Mouse (Mus musculus) embryonic stem cell, embryonic (primary cell): ENCODE measurements around the gene Tppp.
"Not testable (repeated sequence)": the region's sequence is repeated elsewhere in the genome, so short reads cannot be mapped to it uniquely, and the experiment has no call there.

Experiments
- CTCF ChIA-PET, 4 experiments: fragments of 300-600 bp in 2 of 4; fragments of 350-600 bp in 2 of 4; sonication (Branson Sonifier 250); formaldehyde crosslinking; loops; one replicate each; lab custom pipeline; 2022; ENCODE audit warnings: inconsistent platforms in 2 of 4; lab: Charles Lee
- POLR2A ChIA-PET, 4 experiments: fragments of 300-600 bp in 2 of 4; fragments of 350-600 bp in 2 of 4; sonication (Branson Sonifier 250); formaldehyde crosslinking; loops; one replicate each; lab custom pipeline; 2022; ENCODE audit warnings: antibody characterized with exemption in 4 of 4, inconsistent platforms in 1 of 4; lab: Charles Lee

The Tppp gene

DNA sequence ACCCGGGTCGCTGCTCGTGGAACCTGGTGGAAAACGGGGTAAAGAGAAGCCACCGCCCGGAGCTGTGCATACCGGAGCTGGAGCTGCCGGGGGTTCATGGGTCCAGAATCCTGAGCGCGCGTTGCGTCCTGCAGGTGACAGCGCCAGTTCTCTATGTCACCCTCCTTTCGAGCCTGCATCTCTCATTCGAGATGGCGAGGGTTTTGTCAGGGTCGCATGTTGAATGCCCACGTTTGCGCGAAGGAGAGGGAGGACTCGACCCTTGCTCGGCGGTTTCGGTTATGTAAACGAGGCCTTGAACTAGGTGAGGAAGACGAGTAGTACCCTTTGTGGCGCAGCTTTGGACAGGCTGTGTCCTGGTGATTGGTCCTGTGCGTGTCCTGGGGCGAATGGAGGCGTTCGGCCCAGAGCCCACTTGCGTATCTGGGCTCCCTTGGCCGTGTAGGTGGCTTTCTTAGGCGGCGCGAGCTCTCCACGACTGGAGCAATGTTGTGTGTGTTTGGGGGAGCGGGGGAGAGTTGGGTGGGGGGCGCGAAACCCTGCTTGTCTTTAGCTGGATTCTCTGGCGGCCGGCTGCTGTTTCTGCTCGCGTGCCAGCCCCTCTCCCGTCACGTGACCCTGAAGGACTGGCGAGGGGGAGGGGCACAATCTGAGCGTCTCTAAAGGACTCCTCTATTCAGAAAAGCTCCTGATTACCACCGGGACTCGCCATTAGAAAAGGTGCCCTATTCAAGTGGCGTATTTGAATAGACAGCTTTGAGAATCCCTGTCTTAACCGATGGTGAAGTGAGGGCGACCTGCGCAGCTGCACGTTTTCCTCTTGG lies 796 bp downstream of the Tppp start:
- CTCF ChIA-PET = interaction anchor here (0.5 to 1.4 kb wide), 7 partner anchors 8 to 604 kb away, joined by 3 to 7 read pairs (median 4); no protein-coding TSS in a partner anchor
- POLR2A ChIA-PET = interaction anchor here (0.5 to 3.8 kb wide), 41 partner anchors 8 to 512 kb away, joined by 3 to 23 read pairs (median 4); partner anchors contain the start of genes Brd9 (in 3 of the 4), Cep72 (in 3 of the 4), Pdcd6 (in 3 of the 4) and Trip13 (in 3 of the 4)

DNA sequence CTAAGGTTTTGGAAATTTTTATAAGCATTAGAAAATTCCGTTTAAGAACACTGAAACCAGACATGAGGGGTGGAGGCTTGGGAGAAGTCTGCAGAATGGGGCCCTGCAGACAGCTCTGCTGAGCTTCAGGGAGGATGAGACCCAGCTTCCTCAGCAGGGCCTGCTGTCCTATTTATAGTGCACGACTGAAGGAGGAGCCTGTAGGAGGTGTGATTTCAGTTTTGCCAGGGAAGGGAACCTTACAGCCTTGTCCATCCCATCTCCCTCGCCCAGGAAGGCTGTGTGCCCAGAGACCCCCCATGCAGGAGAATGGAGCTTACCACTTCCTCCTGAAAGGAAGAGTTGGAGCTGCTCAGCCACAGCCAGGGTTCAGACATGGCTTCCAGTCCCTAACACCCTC lies 1.5 kb downstream of the Tppp start:
- POLR2A ChIA-PET = interaction anchor here (0.5 to 3.8 kb wide), 20 partner anchors 8 to 340 kb away, joined by 3 to 23 read pairs (median 6); partner anchors contain the start of genes Brd9 (in 3 of the 4), Cep72 (in 3 of the 4), Trip13 (in 3 of the 4) and Ccdc127 (in 1 of the 4)
- CTCF ChIA-PET = interaction anchor here in 2 of 4 experiments (0.5 to 1.4 kb wide), 2 partner anchors 40 to 605 kb away, joined by 4 to 6 read pairs; no protein-coding TSS in a partner anchor

DNA sequence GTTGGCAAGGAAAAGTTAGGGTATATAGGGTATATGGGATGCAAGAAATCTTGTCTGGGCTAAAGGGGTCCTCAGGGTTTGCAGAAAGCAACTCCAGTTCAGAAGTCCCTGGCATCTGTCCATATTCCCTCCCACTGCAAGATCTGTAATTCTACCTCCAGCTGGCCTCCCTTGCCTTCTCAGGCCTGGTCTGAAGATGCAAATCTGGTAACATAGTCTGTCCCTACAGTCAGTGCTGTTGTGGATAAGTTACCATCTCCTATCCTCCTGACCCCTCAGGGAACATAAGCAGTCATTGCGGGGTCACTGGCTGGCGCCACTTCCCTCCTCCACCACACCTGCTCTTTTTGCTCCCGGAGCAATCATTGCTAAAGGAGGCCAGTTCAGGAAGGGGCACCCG lies 6.7 kb downstream of the Tppp start:
- CTCF ChIA-PET = no interaction called here
- POLR2A ChIA-PET = interaction anchor here in 1 of 4 experiments (0.5 kb wide), 1 partner anchor 387 kb away, joined by 3 read pairs; no protein-coding TSS in a partner anchor

DNA sequence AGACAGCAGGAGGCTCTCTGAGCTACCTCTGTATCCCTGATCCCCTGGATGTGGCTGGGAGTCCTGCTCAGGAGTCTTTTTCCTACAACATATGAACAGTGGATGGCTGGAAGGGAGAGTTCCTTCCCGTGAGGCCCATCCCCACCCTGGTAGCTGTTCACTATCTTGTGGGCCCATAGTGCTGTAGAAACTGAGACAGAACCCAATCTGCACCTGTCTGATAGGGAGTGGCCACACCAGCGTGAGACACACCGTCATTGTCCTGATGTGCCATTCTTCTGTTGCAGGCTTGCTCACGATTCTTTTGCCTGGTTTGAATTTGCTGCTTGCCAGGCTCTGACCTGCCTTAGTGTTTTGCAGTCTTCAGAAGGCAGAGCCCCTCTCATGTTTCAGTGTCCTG lies 8.2 kb downstream of the Tppp start:
- ChIA-PET CTCF (interaction anchor here in 3 of 4 experiments (0.6 to 1.2 kb wide), 4 partner anchors 8 to 197 kb away, joined by 3 to 4 read pairs (median 3); partner anchors contain the start of gene Tppp (in 1 of the 3)), POLR2A (interaction anchor here in 2 of 4 experiments (1.1 to 1.4 kb wide), 3 partner anchors 8 to 80 kb away, joined by 3 to 4 read pairs (median 3); partner anchors contain the start of genes Brd9 (in 1 of the 2), Cep72 (in 1 of the 2), Tppp (in 1 of the 2) and Trip13 (in 1 of the 2))

DNA sequence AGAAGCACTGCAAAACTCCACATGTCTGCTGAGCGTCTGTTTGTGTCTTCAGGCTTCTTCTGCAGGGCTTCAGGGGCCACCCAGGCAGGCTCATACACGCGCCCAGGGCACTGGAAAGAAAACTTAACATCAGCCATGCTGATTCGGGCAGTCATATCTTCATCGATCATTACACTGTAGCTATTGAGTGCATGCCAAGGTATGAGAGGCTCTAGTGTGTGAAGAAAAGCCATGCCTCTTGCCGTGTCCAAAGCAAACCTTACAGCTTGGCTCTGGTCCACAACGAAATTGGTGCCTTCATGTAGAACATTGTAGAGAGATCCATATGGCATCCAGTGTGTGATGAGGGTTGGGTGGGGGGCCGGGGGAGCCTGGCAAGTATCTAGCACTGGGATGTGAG lies 9.8 kb downstream of the Tppp start:
- CTCF ChIA-PET = not testable (repeated sequence)

DNA sequence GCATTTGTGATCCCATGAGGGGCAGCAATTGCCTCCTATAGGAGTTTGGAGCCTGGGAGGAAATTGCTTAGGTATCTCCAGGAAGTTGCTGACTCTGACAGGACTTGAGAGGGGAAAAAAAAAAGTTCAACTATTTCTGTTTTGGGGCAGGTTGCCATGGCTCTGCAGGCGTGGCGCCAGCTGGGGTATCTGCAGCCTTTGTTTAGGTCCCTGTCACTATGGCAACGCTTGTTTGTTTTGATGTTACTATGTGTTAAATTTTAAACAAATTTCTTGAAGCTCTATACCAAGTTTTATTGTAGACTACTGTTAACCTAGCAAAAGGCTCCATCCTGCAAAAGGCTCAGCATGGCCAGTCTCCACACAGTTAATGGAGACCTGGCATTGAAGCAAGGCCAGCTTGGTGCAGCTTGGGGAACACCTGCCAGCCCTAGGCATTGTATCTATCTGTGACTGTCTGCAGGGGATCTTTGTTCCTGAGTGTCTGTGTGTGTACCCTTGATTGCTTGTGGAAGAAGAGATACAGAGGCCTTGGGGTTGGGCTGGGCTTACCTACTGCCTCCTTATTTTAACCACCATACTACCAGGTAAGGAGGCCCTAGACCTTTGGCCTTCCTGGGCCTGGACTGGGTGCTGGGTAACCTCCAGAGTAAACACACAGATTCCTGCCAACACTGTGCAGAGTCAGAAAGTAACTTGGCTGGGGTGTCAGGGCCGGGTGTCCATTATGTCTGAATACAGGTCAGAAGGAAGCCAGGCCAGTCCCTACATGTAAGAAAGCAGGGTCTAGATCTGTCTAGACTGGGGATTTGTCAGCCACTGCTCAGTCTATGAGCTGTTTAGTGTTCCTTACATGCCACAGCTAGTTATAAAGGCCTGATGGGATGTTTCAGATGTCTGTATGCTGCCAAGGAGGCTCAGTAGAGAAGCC lies 16.2 kb downstream of the Tppp start:
- ChIA-PET CTCF (interaction anchor here in 2 of 4 experiments (0.7 to 1.3 kb wide), 3 partner anchors 24 to 89 kb away, joined by 3 to 4 read pairs (median 3); no protein-coding TSS in a partner anchor), POLR2A (interaction anchor here in 3 of 4 experiments (0.5 to 2.0 kb wide), 8 partner anchors 14 to 186 kb away, joined by 3 to 8 read pairs (median 3); partner anchors contain the start of genes Tppp (in 2 of the 3), Brd9 (in 1 of the 3), Cep72 (in 1 of the 3) and Trip13 (in 1 of the 3))

More for the DNA sequence above, 9.8 kb downstream of the Tppp start:
- POLR2A ChIA-PET = interaction anchor here in 1 of 4 experiments (0.6 to 1.4 kb wide), 3 partner anchors 8 to 44 kb away, joined by 4 to 5 read pairs (median 4); partner anchors contain the start of gene Tppp

DNA sequence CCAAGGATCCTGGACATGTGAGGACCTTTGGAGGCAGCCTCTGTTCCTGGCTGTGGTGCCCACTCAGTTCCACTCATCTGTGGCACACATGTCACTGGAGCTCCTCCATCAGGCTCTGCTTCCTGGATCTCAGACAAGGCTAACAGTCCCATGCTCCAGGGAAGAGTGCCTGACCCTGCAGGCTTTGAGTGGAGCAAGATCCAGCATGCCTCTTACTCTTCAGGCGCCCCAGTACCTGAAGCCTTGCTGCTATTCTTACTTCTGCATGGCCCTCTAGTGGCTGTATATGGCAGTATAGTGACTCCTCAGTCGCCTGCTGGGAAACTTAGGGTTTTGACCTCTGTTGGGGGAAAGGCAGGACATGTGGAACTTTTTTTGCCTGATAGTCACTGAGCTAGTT lies 17.0 kb downstream of the Tppp start:
- POLR2A ChIA-PET = interaction anchor here in 3 of 4 experiments (0.5 to 2.0 kb wide), 6 partner anchors 15 to 185 kb away, joined by 3 to 5 read pairs (median 3); partner anchors contain the start of genes Brd9 (in 1 of the 3), Cep72 (in 1 of the 3), Tppp (in 1 of the 3) and Trip13 (in 1 of the 3)
- CTCF ChIA-PET = interaction anchor here in 1 of 4 experiments (1.3 kb wide), 1 partner anchor 90 kb away, joined by 3 read pairs; no protein-coding TSS in a partner anchor

DNA sequence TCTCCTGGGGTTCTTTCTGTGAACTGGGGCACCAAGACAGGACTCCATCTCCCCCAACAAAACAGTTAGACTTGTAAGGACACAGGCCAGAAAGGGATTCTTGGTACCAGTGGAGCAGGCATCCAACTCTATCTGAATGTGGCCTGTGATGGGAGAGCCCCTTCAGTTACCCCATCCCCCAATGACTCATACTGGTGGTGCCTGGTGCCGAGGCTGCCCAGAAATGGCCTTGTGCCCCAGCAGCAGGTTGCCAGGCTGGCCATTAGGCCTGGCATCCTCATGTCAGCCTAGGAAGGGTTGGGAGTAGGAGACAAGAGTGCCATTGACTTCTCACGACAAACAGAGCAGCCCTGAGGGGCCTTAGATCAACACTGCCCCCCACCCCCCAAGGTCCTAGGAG lies 18.9 kb downstream of the Tppp start:
- POLR2A ChIA-PET = interaction anchor here in 1 of 4 experiments (0.9 kb wide), 1 partner anchor 18 kb away, joined by 3 read pairs; no protein-coding TSS in a partner anchor
- CTCF ChIA-PET = interaction anchor here in 1 of 4 experiments (0.6 to 0.8 kb wide), 2 partner anchors 10 to 570 kb away, joined by 3 read pairs; no protein-coding TSS in a partner anchor

DNA sequence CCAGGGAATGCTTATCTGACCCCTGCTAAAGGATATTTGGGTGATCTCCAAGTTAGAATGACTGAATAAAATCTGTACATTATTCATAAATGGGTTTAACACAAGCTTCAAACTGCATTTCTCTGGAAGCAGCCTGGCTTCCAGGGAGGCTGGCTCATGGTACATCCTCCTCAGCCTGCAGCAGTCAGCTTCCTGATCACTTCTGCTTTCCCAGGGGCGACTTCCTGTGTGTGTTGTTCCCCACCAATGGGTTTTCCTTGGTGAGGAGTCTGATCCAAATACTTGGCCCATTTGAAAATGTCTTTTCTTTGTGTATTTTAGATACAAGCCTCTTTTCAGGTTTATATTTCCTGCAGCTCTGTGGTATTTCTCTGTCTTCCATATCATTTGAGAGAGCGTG lies 19.8 kb downstream of the Tppp start:
- ChIA-PET CTCF (no interaction called here), POLR2A (interaction anchor here in 1 of 4 experiments (1.2 to 2.1 kb wide), 2 partner anchors 33 to 97 kb away, joined by 3 to 5 read pairs; partner anchors contain the start of gene Cep72)

DNA sequence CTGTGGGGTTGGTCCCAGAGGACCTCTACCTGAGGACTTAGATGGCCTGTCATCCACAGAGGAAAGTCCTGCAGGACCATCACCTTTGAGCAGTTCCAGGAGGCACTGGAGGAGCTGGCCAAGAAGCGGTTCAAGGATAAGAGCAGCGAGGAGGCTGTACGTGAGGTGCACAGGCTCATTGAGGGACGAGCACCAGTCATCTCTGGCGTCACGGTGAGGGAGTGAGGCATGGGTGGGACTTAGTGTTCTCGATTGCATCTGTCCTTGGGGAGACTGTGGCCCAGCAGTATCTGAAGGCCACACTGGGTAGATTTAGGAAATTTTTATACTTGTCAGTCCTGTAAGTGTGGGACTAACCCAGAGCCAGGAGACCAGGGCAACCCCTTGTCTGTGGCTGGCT lies 21.5 kb downstream of the Tppp start:
- ChIA-PET POLR2A (interaction anchor here in 1 of 4 experiments (2.1 kb wide), 1 partner anchor 32 kb away, joined by 5 read pairs; the partner anchor contains the start of gene Cep72), CTCF (no interaction called here)

DNA sequence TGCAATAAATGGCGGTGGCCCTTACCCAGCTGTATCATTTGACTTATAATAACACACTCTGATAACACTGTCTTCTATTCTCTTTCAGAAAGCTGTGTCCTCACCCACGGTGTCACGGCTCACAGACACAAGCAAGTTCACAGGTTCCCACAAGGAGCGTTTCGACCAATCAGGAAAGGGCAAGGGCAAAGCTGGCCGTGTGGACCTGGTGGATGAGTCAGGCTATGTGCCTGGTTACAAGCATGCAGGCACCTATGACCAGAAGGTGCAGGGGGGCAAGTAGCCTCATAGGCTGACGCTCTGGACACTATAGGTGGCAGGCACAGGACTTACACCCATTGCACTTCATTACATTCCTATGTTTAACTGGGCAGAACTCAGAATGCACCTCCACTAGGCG lies 21.9 kb downstream of the Tppp start:
- CTCF ChIA-PET = no interaction called here
- POLR2A ChIA-PET = no interaction called here

DNA sequence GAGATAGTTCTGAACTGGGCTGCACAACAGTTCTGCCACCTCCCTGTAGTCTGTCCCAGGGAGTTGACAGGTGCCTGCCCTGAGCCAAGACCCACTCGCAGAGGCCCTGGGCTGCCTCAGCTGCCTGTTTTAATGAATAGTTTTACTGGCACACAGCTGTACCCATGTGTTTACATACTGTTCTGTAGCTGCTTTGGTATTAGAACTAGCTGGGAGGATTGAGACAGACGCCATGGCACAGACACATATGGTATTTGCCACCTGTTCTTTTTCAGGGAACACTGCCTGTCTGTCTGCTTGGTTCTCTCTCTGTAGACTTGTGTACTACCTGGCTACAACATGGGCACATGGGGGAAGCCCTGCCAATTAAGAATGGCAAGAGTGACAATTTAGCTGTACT lies 25.5 kb downstream of the Tppp start:
- POLR2A ChIA-PET = interaction anchor here in 1 of 4 experiments (0.5 kb wide), 1 partner anchor 49 kb away, joined by 6 read pairs; no protein-coding TSS in a partner anchor
- CTCF ChIA-PET = interaction anchor here in 1 of 4 experiments (0.6 kb wide), 1 partner anchor 27 kb away, joined by 4 read pairs; the partner anchor contains the start of gene Cep72

DNA sequence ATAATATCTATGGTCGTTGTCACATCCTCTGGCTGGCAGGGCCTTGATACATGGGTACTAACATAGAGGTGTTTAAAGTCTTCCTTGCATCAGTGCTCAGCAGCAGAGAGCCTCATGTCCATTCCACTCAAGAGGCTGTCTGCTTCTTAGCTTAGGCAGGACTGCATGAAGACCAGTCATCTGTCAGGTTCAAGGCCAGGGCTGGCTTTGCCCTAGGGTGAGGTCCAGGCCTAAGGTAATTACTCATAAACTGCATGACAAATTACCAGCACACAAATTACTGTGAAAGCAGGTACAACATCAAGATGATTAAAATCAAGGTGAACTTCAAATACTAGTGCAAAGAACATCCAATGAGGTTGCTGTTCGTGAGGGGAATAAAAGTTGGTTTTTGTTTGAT lies 26.6 kb downstream of the Tppp start:
- CTCF ChIA-PET = no interaction called here
- POLR2A ChIA-PET = no interaction called here

DNA sequence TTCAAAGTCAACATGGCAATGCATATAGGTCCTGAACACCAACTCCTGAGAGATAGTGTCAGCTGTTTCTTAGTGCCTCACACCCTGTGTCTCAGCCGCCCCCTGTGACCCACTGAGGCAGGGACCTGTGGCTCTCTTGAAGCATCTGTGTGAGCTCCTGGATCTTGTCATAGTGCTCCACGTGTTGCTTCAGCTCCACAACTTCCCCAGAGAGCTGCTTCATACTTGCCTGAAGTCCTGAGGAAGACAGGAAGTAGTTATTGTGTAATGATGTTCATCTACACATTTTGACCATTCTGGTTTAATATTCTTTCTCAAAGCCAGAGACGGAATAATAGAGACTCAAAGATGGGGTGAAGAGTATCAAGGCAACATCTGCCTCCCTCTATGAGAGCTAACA lies 30.7 kb downstream of the Tppp start:
- ChIA-PET POLR2A (no interaction called here), CTCF (no interaction called here)

DNA sequence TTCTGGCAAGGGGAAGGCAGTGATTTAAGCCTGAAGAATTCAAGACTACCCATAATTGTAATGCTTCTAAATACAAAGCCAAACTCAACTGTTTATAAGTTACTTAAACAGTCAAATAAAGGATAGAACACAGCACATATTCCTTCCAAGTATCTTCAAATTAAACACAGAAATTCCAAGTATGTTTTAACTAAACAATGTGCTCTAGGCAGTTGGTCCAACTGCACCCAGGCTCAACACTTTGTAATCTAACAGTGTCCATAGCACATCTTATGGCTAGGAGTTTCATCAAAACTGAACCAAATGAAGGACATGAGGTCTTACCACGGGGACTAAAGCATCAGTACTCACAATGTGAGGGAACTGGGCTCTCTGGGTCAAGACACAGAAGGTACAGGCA lies 47.0 kb downstream of the Tppp start:
- ChIA-PET CTCF (no interaction called here), POLR2A (no interaction called here)

DNA sequence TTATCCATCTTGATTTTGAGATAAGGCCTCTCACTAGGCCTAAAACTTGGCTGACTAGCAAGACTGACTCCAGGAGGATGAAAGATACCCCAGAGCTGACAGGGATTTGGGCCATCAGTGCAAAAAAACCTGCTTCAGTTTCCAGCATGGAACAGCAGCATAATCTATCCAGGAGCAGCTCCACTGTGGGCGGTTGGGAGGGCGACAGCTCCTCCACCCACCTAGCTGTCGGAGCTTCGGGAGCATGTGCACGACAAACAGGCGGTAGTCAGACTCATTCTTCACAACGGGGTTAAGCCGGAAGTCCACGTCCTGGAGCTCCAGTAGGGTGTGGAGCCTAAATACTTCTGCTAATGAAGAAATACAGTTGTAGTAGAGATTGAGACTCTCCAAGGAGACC lies 48.9 kb downstream of the Tppp start:
- ChIA-PET CTCF (no interaction called here), POLR2A (interaction anchor here in 1 of 4 experiments (1.0 kb wide), 1 partner anchor 9 kb away, joined by 3 read pairs; no protein-coding TSS in a partner anchor)
